Mouse (Mus musculus) yolk sac, embryonic 10.5 days (tissue): ENCODE measurements around the gene Mycbpap.

Experiments used
- DNase-seq: peaks from one replicate; pipeline ENCODE4 v3.0.0-alpha.2; 2017; ENCODE audit warnings: low spot score

The Mycbpap gene

GRCm38 (mm10) chr11:94480382-94480781, 41.2 kb downstream of the Mycbpap start:
- no peak for DNase-seq

DNA sequence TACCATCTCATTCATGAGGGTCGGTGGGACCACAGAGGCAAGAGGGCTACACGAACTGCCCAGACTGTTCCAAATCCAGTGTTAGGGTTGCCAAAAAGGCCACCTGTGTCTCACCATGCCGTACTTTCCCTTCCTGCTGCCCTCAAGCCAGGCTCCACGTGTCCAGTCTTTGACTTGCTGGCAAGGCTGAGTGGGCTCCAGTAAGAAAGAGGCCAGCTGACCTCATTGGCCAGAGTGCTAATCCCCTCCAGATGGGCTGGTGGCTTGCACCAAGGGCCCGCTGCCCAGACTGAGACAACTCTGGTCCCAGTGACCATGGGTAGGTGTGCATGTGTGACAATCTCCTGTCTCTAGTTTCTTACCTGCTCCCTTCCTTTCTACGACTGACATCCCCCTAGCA, 43.9 kb downstream of the Mycbpap start:
- DNase-seq = no peak

- no peak for DNase-seq
These were observed 45.8 kb downstream of the Mycbpap start for GRCm38 (mm10) chr11:94475722-94476121.

DNA sequence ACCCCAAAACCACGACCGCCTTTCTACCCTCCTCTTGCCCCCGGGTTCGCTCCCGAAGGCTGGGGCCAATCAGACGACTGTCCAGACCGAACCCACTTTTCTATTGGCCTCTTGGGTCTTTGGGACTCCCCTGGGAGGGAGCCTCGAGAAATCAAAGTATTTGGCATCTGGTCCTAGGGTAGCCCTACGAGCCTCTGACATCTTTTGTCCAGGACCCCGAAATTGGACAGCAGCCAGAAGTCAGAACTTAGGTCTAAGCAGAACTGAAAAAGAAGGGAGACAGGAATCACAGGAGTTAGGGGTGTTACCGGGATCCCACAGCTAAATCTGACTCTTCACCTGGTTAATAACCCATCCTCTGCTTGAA, 47.0 kb downstream of the Mycbpap start:
- DNase-seq = no peak

DNA sequence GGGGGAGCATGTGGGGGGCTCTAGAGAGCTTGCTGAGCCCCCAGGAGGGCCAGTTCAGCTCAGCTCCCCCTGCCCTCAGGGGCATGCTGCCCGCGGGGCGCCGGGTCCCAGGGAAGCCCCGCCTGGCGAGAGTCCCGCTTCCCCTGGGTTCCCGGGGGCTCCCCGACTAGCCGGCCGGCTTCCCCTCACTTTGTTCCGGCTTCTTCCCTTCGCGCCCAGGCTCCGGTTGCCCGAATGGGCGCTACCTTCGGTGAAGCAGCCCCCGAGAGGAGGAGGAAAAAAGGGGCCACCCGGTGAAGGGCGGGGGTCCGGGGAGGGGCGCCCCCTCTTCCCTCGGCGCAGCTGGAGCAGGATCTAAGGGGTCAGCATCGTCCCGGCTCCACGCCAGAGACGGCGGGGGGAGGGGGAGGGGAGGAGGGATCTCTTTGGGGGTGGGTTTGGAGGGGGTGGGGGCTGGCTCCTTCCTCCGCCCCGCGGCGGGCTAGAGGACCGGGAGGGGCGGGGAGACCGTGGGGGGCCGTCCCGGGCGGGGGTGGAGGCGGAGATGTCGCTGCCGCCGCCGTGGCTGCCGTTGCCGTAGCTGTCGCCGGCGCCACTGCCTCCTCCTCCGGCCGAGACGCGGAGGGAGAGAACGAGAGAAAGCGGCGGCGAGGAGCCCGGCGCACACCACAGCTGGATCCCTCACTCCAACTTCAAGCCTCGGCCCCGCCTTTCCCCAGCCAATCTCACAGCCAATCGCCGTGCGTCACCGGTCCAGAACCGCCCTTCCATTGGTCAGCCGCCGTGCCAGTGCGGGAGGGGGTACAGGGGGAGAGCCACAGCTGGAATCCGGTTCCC, 47.6 kb downstream of the Mycbpap start, which contains the start of gene Cacna1g:
Gene Cacna1g, minus strand, starts transcription at position 492 of the 837 bp plus-strand sequence.
- peak; percentile 83 for DNase-seq

DNA sequence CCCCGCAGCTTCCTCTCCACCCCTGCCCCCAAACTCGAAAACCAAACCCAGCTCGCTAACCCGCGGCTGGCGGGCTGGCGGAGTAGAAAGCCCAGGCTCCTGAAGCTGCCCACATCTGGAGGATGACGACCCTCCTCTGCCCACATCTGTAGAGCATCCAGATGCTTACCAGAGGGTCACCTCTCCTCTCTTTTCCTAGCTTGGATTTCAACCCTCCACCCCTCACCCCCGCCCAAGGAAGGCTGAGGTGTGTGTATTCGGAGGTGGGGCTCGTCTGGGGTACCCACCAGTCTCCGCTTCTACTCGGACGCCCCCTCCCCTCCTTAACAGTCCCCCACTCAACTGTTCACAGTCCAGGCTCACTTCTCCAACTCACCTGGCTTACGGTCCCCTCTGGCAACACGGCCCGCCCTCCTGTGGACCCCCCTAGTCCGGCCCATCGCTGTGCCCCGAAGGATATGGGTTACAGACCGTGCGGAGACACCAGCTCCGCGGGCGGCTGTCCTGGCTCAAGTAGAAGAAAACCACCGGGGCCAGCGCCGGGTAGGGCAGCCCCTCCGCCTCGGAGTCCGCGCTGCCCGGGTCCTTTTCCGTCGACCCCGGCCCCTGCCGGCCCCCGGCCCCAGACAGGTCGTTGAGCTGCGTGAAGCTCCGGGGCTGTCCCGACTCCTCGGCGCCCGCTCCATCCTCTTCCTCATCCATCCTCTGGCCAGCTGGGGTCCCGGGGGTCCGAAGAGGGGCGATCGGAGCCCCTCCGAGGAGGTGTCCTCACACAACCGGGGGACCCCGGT, 48.4 kb downstream of the Mycbpap start:
- DNase-seq = no peak

DNA sequence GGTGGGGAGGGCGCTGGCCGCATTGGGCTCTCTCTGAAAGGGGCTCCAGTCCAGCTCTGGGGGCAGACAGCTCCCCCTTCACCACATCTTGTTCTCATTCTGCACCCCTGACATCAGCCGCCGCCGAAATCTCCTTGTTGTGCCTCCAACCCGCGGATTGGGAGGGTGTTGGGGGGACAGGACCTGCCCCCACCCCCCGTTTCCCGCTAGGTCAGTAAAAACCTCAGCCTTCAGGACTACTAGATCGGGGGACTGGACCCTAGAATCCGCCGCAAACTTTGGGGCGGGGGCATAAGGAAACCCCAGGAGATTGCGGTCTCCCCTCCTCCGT, 49.0 kb downstream of the Mycbpap start:
- DNase-seq = no peak

DNA sequence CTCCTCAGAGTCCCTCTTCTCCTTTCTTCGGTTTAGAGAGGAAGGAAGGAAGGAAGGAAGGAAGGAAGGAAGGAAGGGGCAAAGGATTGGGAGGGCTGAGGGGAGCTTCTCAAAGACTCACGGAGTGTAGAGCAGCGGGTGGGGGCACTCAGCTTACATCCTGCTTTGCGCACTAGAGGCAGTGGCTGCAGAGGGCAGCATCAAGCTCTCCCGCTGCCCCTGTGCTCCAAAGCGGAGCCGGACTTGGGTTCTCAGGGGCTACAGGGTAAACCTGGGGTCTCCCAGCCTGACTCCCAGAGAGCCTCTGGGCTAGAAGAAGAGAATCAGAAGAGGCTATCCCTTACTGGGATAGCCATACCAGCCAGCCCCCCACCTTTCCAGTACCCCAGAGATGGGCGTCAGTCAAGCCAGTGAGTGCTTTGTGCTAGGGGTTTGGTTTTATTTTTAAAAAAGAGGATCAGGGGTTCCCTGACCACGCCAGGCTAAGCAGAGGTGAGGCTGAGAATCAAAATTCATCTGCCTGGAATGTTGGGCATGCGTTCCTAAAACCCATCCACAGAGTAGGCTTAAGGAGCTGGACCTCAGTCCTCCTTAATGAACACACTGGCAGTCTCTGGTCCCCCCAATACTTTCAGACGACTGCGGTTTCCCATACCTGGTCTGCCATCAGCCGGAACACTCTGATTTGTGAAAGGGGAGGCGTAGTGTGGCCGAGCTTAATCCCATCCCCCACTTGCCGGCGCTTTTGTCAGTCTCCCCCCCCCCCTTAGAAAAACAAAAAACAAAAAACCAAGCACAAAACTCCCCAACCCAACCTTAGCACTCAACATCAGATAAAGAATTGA, 49.6 kb downstream of the Mycbpap start:
- no peak for DNase-seq

GRCm38 (mm10) chr11:94470391-94470790, 51.2 kb downstream of the Mycbpap start:
- DNase-seq = no peak

DNA sequence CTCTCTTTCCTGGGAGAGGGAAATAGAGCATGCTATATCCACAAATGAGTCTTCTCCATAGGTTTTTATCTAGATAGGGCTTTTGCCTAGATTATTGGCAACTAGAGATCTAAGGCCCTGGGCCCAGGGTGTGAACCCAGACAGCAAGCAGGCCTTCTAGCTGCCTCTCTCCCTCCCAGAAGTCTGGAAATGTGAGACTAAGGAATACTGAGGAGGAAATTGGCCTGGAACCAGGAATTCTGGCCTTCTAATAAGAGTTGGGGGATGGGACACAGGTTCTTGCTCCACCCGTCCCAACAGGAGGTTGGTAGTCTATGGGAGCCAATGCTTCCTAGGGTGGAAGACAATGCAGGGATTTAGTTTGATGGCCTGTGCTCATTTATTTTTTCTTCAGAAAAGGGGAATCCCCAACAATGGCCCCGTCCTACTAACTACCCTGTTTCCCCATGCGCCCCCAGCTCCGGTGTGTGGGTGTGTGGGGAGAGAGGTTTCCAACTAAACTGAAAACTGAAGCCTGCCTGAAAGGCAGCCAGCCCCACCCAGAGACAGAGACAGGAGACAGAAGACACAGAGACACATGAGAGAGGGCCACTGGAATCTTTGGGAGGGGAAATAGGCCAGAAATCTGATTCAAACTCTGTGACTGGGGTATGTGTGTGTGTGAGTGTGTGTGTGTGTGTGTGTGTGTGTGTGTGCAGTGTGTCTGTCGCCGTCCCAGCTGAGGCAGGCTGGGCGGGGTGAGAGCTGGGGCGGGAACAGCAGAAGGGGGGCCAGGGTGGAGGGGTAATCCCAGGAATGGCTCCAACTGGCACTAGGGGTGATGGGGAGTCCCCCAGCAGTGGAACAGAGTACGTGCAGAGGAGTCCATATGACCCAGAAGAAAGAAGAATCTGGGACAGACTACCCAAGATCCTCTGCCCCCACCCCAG, 52.1 kb downstream of the Mycbpap start:
- DNase-seq = no peak

- no peak for DNase-seq
These were observed 52.9 kb downstream of the Mycbpap start for GRCm38 (mm10) chr11:94468582-94469064.

DNA sequence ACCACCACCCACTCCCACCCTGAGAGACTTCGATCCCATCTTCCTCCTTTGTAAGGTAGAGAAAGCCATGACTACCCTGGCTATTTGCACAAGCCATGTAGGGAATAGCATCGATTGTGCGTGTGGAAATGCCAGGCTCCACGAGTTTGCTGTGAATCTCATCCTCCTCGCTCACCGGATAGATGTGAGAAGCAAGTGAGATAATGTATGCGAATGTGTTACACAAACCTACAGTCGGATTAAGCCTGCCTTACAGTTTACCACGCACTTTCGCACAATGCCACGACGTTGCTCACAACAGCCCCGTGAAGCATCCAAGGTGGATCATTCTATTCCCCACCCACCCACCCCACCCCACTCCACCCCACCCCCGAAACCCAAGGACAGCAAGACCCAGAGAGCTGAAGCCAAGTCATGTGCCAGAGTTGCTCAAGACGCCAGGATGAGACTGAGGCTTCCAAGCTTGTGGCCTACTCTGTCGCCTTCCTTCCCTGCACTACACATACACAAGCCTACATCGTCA, 55.1 kb downstream of the Mycbpap start:
- DNase-seq = no peak

DNA sequence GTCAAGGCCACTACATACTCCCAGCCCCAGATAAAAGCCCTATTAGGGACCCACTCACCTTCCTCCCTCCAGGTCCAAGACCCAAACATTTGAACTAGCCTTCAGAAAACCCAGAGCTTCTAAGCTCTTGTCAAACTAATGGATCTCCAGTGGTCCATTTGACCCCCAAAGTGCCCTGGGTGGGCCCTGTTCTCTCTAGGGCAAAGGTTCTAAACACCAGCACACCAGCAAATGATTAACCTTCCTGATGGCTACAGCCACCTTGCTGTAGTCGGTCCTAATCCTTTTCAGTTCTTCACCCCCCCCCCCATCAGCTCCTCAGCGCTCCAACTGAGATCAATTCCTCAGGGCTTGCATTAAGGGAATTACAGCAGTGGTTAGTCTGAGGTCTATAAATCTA, 57.4 kb downstream of the Mycbpap start:
- peak; percentile 52 for DNase-seq

- no peak for DNase-seq
These were observed 59.7 kb downstream of the Mycbpap start for GRCm38 (mm10) chr11:94461856-94462255.

- DNase-seq = no peak
These were observed 64.5 kb downstream of the Mycbpap start for GRCm38 (mm10) chr11:94457001-94457400.

DNA sequence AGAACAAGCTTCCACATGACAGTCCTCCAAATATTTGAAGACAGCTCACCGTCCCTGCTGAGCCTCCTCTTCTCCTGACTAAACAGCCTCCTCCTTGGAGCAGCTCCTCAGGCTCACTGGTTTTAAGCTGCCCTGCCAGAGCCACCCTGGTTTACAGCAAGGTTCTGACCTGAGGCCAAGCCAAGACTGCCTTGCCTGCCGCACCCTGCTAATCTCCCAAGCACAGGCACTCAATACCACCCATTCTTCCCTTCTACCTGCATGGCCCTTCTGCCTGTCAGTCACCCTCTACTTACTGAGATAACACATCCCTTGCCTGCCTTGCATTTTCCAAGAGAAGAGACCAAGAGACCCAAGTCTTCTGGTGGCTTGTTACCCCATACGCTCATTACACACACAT, 65.2 kb downstream of the Mycbpap start:
- DNase-seq = no peak

DNA sequence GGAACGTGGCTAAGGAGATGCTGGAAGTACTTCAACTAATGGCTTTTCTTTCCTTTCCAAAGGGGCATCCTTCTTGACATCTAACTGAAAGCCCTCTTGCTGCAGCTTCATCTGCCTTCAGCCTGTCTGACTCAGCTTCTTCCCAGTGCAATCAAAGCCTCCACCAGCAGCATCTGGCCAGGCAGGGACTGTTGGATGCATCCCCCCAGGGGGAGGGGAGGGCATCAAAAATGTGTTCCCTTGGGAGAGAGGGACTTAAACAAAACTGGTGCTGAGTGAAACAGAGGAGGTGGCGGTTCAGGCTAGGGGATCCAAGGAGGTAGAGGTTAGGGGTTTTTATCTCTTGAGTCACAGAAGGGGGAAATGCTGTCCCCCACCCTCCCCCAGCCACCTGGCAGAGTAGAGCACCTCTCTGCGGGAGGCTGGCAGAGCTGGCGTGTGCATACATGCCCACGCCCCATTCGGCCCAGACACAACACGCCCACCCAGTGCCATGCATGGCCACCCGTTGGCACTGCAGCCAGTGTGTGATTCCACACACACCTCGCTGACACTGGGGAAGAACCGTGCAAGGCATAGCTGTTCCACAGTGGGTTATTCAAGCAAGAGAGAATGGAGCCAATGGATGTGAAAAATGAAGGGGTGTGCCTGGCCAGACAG, 66.3 kb downstream of the Mycbpap start:
- no peak for DNase-seq

GRCm38 (mm10) chr11:94454756-94455155, 66.8 kb downstream of the Mycbpap start:
- no peak for DNase-seq
